Mouse (Mus musculus): ENCODE results near the gene Slc16a7. TPM values are rescaled to one million over a fixed set of nuclear protein-coding genes. Genes with fewer than 3 reads are reported as not detected.

The Slc16a7 gene
- total and polyA plus RNA-seq, 2 experiments, result 26.8 to 79.7 TPM

GRCm38 (mm10) chr10:125352805-125353204 is 36.5 kb downstream of the Slc16a7 start:
- TF ChIP-seq POLR2A (IDR thresholded peaks at IDR 0.05; ENCODE audit: extremely low read depth, insufficient read depth, low read length), result no peak
- no peak for TF ChIP-seq CTCF (IDR thresholded peaks at IDR 0.05; ENCODE audit: low read depth, low read length)

GRCm38 (mm10) chr10:125348171-125348570 is 41.1 kb downstream of the Slc16a7 start:
- WGBS, result 92% methylated on average over 3 of the region's 3 CpGs
- Histone ChIP-seq H3K27me3 (ENCODE audit: control insufficient read depth, insufficient read depth, low read length) (no peaks in the 10 kb centered on the region), H3K4me3 (ENCODE audit: insufficient read depth, low read depth, low read length) (no peak overlapping the region), H3K27ac (replicated peaks; ENCODE audit: insufficient read depth, low read depth, low read length) (no peak overlapping the region), H3K79me2 (ENCODE audit: control insufficient read depth, insufficient read depth, low read length) (no peaks in the 10 kb centered on the region), H3K36me3 (ENCODE audit: control insufficient read depth, insufficient read depth, low read length) (no peaks in the 10 kb centered on the region), H3K4me1 (ENCODE audit: control insufficient read depth, insufficient read depth, low read length) (peaks cover 2% of the 10 kb centered on the region; the same call in 1 of the 2 replicates), H3K9ac (ENCODE audit: low read depth, low read length) (no peak overlapping the region)
- DNase-seq (ENCODE audit: extremely low read depth, low read depth, low spot score), result no peak
- TF ChIP-seq CTCF (IDR thresholded peaks at IDR 0.05; ENCODE audit: low read depth, low read length) (no peak), POLR2A (IDR thresholded peaks at IDR 0.05; ENCODE audit: extremely low read depth, insufficient read depth, low read length) (no peak)

More at GRCm38 (mm10) chr10:125352805-125353204, 36.5 kb downstream of the Slc16a7 start:
- 90% methylated on average over 7 of the region's 7 CpGs for WGBS
- H3K36me3 ChIP-seq (ENCODE audit: control insufficient read depth, insufficient read depth, low read length), result no peaks in the 10 kb centered on the region
- H3K27ac ChIP-seq (replicated peaks; ENCODE audit: insufficient read depth, low read depth, low read length), result no peak overlapping the region
- H3K27me3 ChIP-seq (ENCODE audit: control insufficient read depth, insufficient read depth, low read length), result no peaks in the 10 kb centered on the region
- no peaks in the 10 kb centered on the region for H3K79me2 ChIP-seq (ENCODE audit: control insufficient read depth, insufficient read depth, low read length)
- DNase-seq (ENCODE audit: extremely low read depth, low read depth, low spot score), result no peak
- H3K4me3 ChIP-seq (ENCODE audit: insufficient read depth, low read depth, low read length), result no peak overlapping the region
- H3K4me1 ChIP-seq (ENCODE audit: control insufficient read depth, insufficient read depth, low read length), result peaks cover 4% of the 10 kb centered on the region
- H3K9ac ChIP-seq (ENCODE audit: low read depth, low read length), result no peak overlapping the region

GRCm38 (mm10) chr10:125347149-125347548 is 42.1 kb downstream of the Slc16a7 start:
- 94% methylated on average over 6 of the region's 6 CpGs for WGBS
- H3K27ac ChIP-seq (replicated peaks; ENCODE audit: insufficient read depth, low read depth, low read length), result no peak overlapping the region
- no peaks in the 10 kb centered on the region for H3K36me3 ChIP-seq (ENCODE audit: control insufficient read depth, insufficient read depth, low read length)

GRCm38 (mm10) chr10:125346364-125346763 is 42.9 kb downstream of the Slc16a7 start:
- Histone ChIP-seq H3K27me3 (ENCODE audit: control insufficient read depth, insufficient read depth, low read length) (no peaks in the 10 kb centered on the region), H3K27ac (replicated peaks; ENCODE audit: insufficient read depth, low read depth, low read length) (no peak overlapping the region), H3K36me3 (ENCODE audit: control insufficient read depth, insufficient read depth, low read length) (no peaks in the 10 kb centered on the region), H3K79me2 (ENCODE audit: control insufficient read depth, insufficient read depth, low read length) (no peaks in the 10 kb centered on the region), H3K9ac (ENCODE audit: low read depth, low read length) (no peak overlapping the region), H3K4me3 (ENCODE audit: insufficient read depth, low read depth, low read length) (no peak overlapping the region), H3K4me1 (ENCODE audit: control insufficient read depth, insufficient read depth, low read length) (peaks cover 2% of the 10 kb centered on the region; the same call in 1 of the 2 replicates)
- 17% methylated on average over 4 of the region's 4 CpGs for WGBS
- no peak for TF ChIP-seq POLR2A (IDR thresholded peaks at IDR 0.05; ENCODE audit: extremely low read depth, insufficient read depth, low read length)
- DNase-seq (ENCODE audit: extremely low read depth, low read depth, low spot score), result peak; percentile 94

More at GRCm38 (mm10) chr10:125347149-125347548, 42.1 kb downstream of the Slc16a7 start:
- TF ChIP-seq POLR2A (IDR thresholded peaks at IDR 0.05; ENCODE audit: extremely low read depth, insufficient read depth, low read length), result no peak
- no peak for TF ChIP-seq CTCF (IDR thresholded peaks at IDR 0.05; ENCODE audit: low read depth, low read length)
- Histone ChIP-seq H3K4me1 (ENCODE audit: control insufficient read depth, insufficient read depth, low read length) (peaks cover 2% of the 10 kb centered on the region; the same call in 1 of the 2 replicates), H3K79me2 (ENCODE audit: control insufficient read depth, insufficient read depth, low read length) (no peaks in the 10 kb centered on the region), H3K4me3 (ENCODE audit: insufficient read depth, low read depth, low read length) (no peak overlapping the region), H3K27me3 (ENCODE audit: control insufficient read depth, insufficient read depth, low read length) (no peaks in the 10 kb centered on the region), H3K9ac (ENCODE audit: low read depth, low read length) (no peak overlapping the region)
- no peak for DNase-seq (ENCODE audit: extremely low read depth, low read depth, low spot score)

- TF ChIP-seq POLR2A (IDR thresholded peaks at IDR 0.05; ENCODE audit: extremely low read depth, insufficient read depth, low read length), result no peak
- TF ChIP-seq CTCF (IDR thresholded peaks at IDR 0.05; ENCODE audit: low read depth, low read length), result no peak
- no peak overlapping the region for H3K9ac ChIP-seq (ENCODE audit: low read depth, low read length)
- 83% methylated on average over 1 of the region's 1 CpGs for WGBS
- no peak for DNase-seq (ENCODE audit: extremely low read depth, low read depth, low spot score)
- no peaks in the 10 kb centered on the region for H3K27me3 ChIP-seq (ENCODE audit: control insufficient read depth, insufficient read depth, low read length)
- H3K27ac ChIP-seq (replicated peaks; ENCODE audit: insufficient read depth, low read depth, low read length), result no peak overlapping the region
- H3K36me3 ChIP-seq (ENCODE audit: control insufficient read depth, insufficient read depth, low read length), result no peaks in the 10 kb centered on the region
- no peaks in the 10 kb centered on the region for H3K79me2 ChIP-seq (ENCODE audit: control insufficient read depth, insufficient read depth, low read length)
- no peak overlapping the region for H3K4me3 ChIP-seq (ENCODE audit: insufficient read depth, low read depth, low read length)
- H3K4me1 ChIP-seq (ENCODE audit: control insufficient read depth, insufficient read depth, low read length), result peaks cover 2% of the 10 kb centered on the region; the same call in 1 of the 2 replicates
Measured at GRCm38 (mm10) chr10:125345583-125345982, 43.7 kb downstream of the Slc16a7 start.

GRCm38 (mm10) chr10:125342204-125342603 is 47.1 kb downstream of the Slc16a7 start:
- TF ChIP-seq CTCF (IDR thresholded peaks at IDR 0.05; ENCODE audit: low read depth, low read length), result no peak
- no peak for TF ChIP-seq POLR2A (IDR thresholded peaks at IDR 0.05; ENCODE audit: extremely low read depth, insufficient read depth, low read length)
- whole genome bisulfite sequencing, result 49% methylated on average over 7 of the region's 7 CpGs
- Histone ChIP-seq H3K36me3 (ENCODE audit: control insufficient read depth, insufficient read depth, low read length) (no peaks in the 10 kb centered on the region), H3K79me2 (ENCODE audit: control insufficient read depth, insufficient read depth, low read length) (no peaks in the 10 kb centered on the region), H3K27ac (replicated peaks; ENCODE audit: insufficient read depth, low read depth, low read length) (no peak overlapping the region), H3K9ac (ENCODE audit: low read depth, low read length) (no peak overlapping the region), H3K4me3 (ENCODE audit: insufficient read depth, low read depth, low read length) (no peak overlapping the region), H3K27me3 (ENCODE audit: control insufficient read depth, insufficient read depth, low read length) (no peaks in the 10 kb centered on the region), H3K4me1 (ENCODE audit: control insufficient read depth, insufficient read depth, low read length) (peaks cover 2% of the 10 kb centered on the region; the same call in 1 of the 2 replicates)
- DNase-seq (ENCODE audit: extremely low read depth, low read depth, low spot score), result no peak
